Mouse (Mus musculus) cerebellum, adult (tissue): Measurements from ENCODE around the gene Kcnc4.

Experiments
- ATAC-seq: cut with Nextera tagmentation; 2 replicates; pipeline ENCODE4 v1.9.2; 2017; ENCODE audit warnings: mild to moderate bottlenecking, moderate library complexity, mixed read lengths; ENCODE audit not compliant: insufficient number of reproducible peaks, low FRiP score, low TSS enrichment

Kcnc4 gene

DNA sequence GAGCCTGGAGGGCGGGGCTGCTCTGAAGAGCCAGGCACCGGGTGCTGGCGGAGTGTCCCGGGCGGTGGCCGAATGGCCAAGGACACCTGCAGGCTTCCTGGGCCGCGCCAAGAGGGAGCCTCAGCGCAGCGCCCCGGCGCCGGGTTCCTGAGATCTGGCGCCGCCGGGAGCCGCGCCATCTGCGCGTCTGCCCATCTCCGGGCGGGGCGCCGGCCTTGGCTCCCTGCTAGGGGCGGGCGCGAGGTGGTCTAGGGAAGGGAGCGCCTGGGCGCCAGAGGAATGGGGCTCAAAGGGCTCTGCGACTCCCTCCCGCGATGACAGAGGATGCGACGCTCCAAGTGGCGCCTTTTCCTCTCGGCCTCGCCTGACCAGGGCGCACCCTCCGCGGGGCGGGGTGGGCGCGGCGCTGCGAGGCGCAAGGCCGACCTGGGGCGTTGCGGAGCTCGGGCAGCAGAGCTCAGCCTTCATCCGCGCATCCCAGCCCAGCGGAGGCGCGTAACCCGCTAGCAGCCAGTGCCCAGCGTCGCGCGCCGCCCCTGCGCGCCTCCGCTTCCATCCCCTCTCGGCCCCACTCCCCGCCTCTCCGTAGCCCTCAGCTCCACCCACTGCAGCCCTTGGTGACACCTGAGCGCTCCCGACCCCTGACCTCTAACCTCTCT lies 550 bp upstream of the Kcnc4 start:
- ATAC-seq: peak; percentile 52; the same call in 1 of the 2 replicates

GRCm38 (mm10) chr3:107458528-107459195 lies 690 bp downstream of the Kcnc4 start:
- no peak for ATAC-seq

- ATAC-seq: no peak
Observed at GRCm38 (mm10) chr3:107458104-107458503, 1.2 kb downstream of the Kcnc4 start.

- no peak for ATAC-seq
Observed at GRCm38 (mm10) chr3:107454280-107454679, 5.1 kb downstream of the Kcnc4 start.

GRCm38 (mm10) chr3:107446822-107447221 lies 12.5 kb downstream of the Kcnc4 start:
- no peak for ATAC-seq

DNA sequence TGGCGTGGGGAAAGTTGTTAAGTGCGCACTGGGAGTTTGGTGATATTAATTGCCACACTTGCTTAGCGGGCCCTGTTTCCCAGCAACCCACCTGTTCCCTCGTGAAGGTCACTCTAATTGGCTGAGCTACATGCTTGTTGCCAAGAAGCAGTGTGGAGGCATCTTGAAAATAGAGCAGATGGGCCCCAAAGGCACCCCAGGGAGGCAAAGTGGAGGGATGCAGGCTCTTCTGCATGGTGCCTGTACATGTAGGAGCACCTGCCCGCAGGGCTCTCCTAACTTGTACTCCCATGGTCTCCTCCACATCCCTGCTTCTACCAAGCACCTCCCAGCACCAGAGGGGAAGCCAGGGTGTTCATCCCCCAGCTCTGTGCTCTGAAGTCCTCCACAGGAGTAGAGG lies 15.5 kb downstream of the Kcnc4 start:
- ATAC-seq: no peak

DNA sequence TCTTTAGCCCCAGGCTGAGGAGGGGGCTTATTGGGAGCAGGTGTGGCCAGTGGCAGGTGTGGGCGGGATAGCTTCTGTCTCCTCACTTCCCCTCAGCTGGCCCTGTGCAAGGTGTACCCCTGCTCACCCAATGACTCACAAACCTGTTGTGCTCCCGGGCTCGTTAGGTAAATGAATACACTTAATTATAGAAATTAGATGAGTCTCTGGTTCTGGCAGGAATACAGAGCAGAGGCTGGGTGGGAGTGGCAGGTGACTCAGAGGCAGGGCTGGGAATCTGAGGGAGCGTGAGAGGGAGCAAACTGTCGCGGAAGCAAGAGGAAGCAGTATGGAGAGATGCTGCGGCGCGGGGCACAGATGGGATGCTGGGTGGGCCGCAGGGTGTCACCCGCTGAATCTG lies 17.2 kb downstream of the Kcnc4 start:
- ATAC-seq: no peak

- no peak for ATAC-seq
Observed at GRCm38 (mm10) chr3:107441306-107441705, 18.0 kb downstream of the Kcnc4 start.

DNA sequence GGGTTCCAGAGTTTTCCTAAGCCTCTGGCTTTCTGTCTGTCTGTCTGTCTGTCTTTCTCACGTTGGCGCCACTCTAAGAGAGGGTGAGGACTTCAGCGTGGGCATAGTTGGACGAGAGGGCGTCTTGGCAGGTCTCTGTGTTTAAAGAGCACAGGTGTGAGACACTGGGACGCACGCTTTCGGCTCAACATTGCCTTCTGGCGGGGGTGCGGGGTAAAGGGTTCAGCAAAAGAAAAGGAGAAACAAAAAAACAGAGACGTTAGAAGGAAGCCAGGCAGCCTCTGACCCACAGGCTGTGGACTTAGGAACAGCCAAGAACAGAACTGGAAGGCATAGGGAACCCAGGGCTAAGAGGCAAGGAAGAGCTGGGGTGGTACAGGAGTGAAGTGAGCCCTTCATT lies 20.1 kb downstream of the Kcnc4 start:
- ATAC-seq: no peak

DNA sequence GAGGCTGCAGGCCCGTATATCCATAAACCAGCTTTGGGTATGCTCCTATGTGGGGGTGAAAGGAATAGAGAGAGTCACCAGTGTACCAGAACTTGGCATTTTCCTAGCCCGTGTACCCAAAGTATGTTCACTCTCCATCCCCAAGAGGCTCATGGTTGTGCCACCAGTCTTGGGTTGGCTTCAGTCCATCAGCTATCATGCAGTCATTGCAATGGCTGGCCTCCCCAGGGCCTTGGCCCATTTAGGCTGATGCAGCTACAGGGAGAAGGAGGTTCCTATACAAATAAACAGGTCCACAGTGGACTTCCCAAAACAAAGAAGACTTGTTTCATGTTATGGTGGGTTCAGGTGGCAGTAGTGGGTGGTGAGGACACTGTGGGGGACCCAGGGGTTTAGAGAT lies 21.7 kb downstream of the Kcnc4 start:
- ATAC-seq: no peak

- no peak for ATAC-seq
Observed at GRCm38 (mm10) chr3:107436434-107436833, 22.9 kb downstream of the Kcnc4 start.

GRCm38 (mm10) chr3:107433614-107434013 lies 25.7 kb downstream of the Kcnc4 start:
- no peak for ATAC-seq

GRCm38 (mm10) chr3:107431268-107431667 lies 28.1 kb downstream of the Kcnc4 start:
- ATAC-seq: no peak

DNA sequence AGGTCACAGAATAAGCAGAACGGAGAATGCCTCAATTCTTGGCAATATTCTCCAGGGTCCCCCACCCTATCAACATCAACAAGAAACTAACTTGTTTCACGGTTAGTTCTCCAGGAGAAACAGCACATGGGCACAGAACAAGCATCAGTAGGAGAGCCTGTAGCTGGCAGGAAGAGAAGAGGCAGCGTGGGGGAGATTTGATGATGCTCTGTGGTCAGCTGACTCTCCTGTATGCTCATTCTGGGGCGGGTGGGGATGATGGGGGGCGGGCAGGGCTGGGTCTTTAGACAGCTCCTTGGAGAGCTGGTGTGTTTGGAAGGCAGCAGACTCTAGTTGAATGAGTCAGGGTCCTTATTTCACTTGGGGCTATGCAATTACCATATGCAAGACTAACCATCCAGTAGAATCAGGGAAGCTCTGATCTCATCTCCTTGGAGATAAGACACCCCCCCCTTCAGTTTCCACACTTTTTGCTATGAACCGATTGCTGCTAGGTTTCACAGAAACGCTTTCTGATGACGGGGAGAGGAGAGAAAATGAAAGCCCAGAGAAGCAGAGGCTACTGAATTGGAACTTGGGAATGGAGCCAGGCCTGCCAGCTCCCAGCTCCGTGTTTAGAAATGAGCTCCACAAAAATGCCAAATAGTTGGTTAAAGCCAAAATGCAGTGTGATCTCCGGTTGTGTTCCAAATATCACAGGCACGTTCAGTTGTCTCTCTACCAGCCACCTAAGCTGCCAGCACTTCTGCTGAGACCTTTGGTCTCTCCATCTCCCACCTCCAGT lies 34.9 kb downstream of the Kcnc4 start:
- ATAC-seq: peak; percentile 26; the same call in 1 of the 2 replicates

DNA sequence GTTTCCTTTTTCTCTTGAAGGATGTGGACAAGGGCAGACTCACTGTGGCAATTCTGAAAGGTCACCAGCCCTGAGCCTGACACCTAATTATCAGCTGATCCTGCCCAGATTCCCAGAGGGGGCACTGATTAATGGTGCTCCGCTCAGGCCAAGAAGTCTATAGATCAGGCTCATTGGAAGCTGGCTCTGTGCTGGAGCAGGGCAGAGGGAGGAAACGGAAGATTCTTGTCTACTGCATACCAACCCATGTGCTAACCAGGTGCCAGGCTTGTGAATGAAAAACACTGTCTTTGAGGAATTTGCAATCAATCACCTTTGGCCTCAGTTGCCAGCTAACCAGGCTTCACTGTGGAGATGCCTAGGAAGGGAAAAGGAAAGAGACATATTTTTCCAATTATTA lies 39.2 kb downstream of the Kcnc4 start:
- no peak for ATAC-seq

- no peak for ATAC-seq
Observed at GRCm38 (mm10) chr3:107417287-107417644, 42.1 kb downstream of the Kcnc4 start.

GRCm38 (mm10) chr3:107416541-107417286 lies 42.6 kb downstream of the Kcnc4 start:
- ATAC-seq: no peak

DNA sequence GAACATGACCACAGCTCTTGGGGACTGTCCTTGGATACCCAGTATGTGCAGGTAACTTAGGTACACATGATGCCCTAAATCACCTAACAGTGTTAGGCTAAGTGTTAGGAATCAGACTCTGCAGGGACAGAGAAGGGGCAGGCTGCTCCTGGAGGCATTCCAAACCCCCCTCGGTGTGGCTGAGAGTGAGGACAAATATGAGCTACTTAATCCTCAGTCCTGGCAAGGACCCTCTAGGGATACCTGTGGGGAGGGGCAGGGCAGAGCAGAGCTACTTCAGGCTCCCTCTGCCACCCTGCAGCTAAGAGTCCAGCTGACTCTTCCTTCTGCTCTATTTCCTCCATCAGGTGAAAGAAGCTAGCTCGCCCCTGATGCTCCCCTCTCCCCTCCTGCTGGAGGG lies 46.3 kb downstream of the Kcnc4 start:
- ATAC-seq: peak; percentile 64; the same call in 1 of the 2 replicates

GRCm38 (mm10) chr3:107412509-107412908 lies 46.8 kb downstream of the Kcnc4 start:
- ATAC-seq: no peak

DNA sequence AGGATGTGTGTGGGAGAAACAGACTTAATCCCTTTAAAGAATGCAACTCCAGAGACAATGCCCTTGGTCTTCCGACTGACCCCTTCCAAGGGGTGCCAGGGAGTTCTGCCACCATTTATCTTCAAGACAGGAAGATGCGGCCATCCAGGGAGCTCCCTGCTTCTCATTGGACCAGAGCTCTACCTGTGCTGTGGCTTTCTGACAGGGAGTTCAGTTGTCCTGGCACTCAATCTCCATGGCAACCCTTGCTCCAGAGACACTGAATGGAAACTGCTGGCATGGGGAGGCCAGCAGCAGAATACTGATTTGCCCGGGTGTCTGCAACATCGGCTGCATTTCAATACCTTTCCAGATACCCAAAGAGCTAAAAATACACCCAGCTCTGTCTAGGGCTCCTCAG lies 47.7 kb downstream of the Kcnc4 start:
- no peak for ATAC-seq

GRCm38 (mm10) chr3:107401401-107401800 lies 58.0 kb downstream of the Kcnc4 start:
- ATAC-seq: no peak
